Mouse (Mus musculus): ENCODE data around the gene Tbc1d10b.

Gene Tbc1d10b

GRCm38 (mm10) chr7:127162546-127162945 is 45.7 kb downstream of the Tbc1d10b start:
- no peak for DNase-seq (ENCODE audit: low spot score in 2 of 2)

- DNase-seq (ENCODE audit: low spot score in 2 of 2) = no peak
Observed at GRCm38 (mm10) chr7:127157548-127157947, 50.7 kb downstream of the Tbc1d10b start.

DNA sequence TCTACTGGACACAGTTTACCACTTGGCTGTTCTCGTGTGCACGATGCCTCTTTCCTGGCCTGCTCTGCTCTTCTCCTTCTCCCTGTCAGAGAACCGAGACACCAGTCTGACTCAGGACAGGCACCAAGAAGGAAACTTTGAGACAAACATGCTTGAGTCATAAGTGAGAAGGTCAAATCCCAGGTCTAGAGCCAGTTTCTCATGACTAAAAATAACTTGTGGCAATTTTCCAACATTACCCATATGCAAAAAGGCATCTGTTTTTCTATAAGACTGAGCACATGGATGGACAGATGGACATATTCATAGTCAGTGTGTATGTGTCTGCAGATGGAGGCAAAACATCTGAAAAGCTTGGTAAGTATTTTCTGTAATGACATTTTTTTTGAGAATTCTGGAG is 54.8 kb downstream of the Tbc1d10b start:
- no peak for DNase-seq (ENCODE audit: low spot score in 2 of 2)

- no peak for DNase-seq (ENCODE audit: low spot score in 2 of 2)
Observed at GRCm38 (mm10) chr7:127152464-127152863, 55.8 kb downstream of the Tbc1d10b start.

GRCm38 (mm10) chr7:127147901-127148300 is 60.4 kb downstream of the Tbc1d10b start:
- no peak for DNase-seq (ENCODE audit: low spot score in 2 of 2)
